In genomic region chr1:38334206-38334605, GRCm38 (mm10) we compare ENCODE assay signal across 8 mouse cellular contexts.
A peak's percentile ranks its signal among the peaks of the same experiment; 100 is the strongest.
DNase-seq lines count a peak whose midpoint lies in the region; ATAC-seq lines count a peak whose summit lies in the region.

No protein-coding gene starts in this region.

- H3K27ac ChIP-seq in forebrain, embryonic 15.5 days (replicated peaks), result 0 out of 2 replicates have a peak overlapping the region, but pooled peaks have one; percentile 5
- H3K27ac ChIP-seq in forebrain, embryonic 12.5 days, result no peak overlapping the region
- H3K27ac ChIP-seq in limb, embryonic 10.5 days, result no peak overlapping the region
- H3K27ac ChIP-seq in liver, embryonic 12.5 days, result no peak overlapping the region

- peak; percentile 2 to 19 for DNase-seq in adrenal gland, postnatal 36 days
- DNase-seq in frontal cortex, postnatal 36 days (ENCODE audit: low spot score in 2 of 2), result peak; percentile 40 to 67
- peak; percentile 21 to 87 for DNase-seq in left cerebral cortex, postnatal 25 days (ENCODE audit: low spot score in 2 of 2)
- DNase-seq in limb, embryonic 10.5 days (ENCODE audit: low spot score), result no peak
- DNase-seq in spleen, adult 12 weeks (ENCODE audit: low spot score), result no peak

- intact Hi-C loops in left cerebral cortex, postnatal 25 days (cut with DNase I), result loop anchor here (1.0 to 5.0 kb wide), 2 partner anchors 46 to 398 kb away; no protein-coding TSS in a partner anchor

- 56% methylated on average over 7 of the region's 7 CpGs for whole genome bisulfite sequencing in forebrain, embryonic 15.5 days
- 94% methylated on average over 7 of the region's 7 CpGs for WGBS in forebrain, embryonic 12.5 days
- WGBS in limb, embryonic 10.5 days, result 87% methylated on average over 7 of the region's 7 CpGs
- WGBS in liver, embryonic 12.5 days (ENCODE audit: insufficient replicate concordance), result 72% methylated on average over 7 of the region's 7 CpGs

- H3K4me2 ChIP-seq in forebrain, embryonic 15.5 days (replicated peaks), result no peak overlapping the region
- no peak overlapping the region for H3K4me2 ChIP-seq in forebrain, embryonic 12.5 days
- H3K4me2 ChIP-seq in liver, embryonic 12.5 days, result no peak overlapping the region

- H3K36me3 ChIP-seq in forebrain, embryonic 15.5 days, result no peaks in the 10 kb centered on the region
- no peaks in the 10 kb centered on the region for H3K36me3 ChIP-seq in forebrain, embryonic 12.5 days (replicated peaks)
- H3K36me3 ChIP-seq in limb, embryonic 10.5 days, result peaks cover 23% of the 10 kb centered on the region
- no peaks in the 10 kb centered on the region for H3K36me3 ChIP-seq in liver, embryonic 12.5 days

- no peak overlapping the region for H3K9ac ChIP-seq in forebrain, embryonic 15.5 days (replicated peaks)
- no peak overlapping the region for H3K9ac ChIP-seq in forebrain, embryonic 12.5 days
- H3K9ac ChIP-seq in liver, embryonic 12.5 days, result no peak overlapping the region

- H3K4me1 ChIP-seq in forebrain, embryonic 15.5 days, result peaks cover 23% of the 10 kb centered on the region
- H3K4me1 ChIP-seq in forebrain, embryonic 12.5 days, result peaks cover 9% of the 10 kb centered on the region; the same call in 1 of the 2 replicates
- H3K4me1 ChIP-seq in limb, embryonic 10.5 days, result no peaks in the 10 kb centered on the region
- H3K4me1 ChIP-seq in liver, embryonic 12.5 days, result no peaks in the 10 kb centered on the region

- no peak for ATAC-seq in forebrain, embryonic 15.5 days (replicated peaks)
- no peak for ATAC-seq in forebrain, embryonic 12.5 days (ENCODE audit: low FRiP score)
- ATAC-seq in liver, embryonic 12.5 days, result no peak

- no peaks in the 10 kb centered on the region for H3K9me3 ChIP-seq in forebrain, embryonic 15.5 days
- H3K9me3 ChIP-seq in forebrain, embryonic 12.5 days, result no peaks in the 10 kb centered on the region
- H3K9me3 ChIP-seq in limb, embryonic 10.5 days (replicated peaks), result no peaks in the 10 kb centered on the region
- H3K9me3 ChIP-seq in liver, embryonic 12.5 days (replicated peaks), result no peaks in the 10 kb centered on the region

- no peak overlapping the region for H3K4me3 ChIP-seq in forebrain, embryonic 15.5 days
- H3K4me3 ChIP-seq in forebrain, embryonic 12.5 days (replicated peaks), result no peak overlapping the region
- H3K4me3 ChIP-seq in limb, embryonic 10.5 days, result no peak overlapping the region
- no peak overlapping the region for H3K4me3 ChIP-seq in liver, embryonic 12.5 days

- no peaks in the 10 kb centered on the region for H3K27me3 ChIP-seq in forebrain, embryonic 15.5 days
- H3K27me3 ChIP-seq in forebrain, embryonic 12.5 days, result no peaks in the 10 kb centered on the region
- no peaks in the 10 kb centered on the region for H3K27me3 ChIP-seq in limb, embryonic 10.5 days (ENCODE audit: low read depth, poor library complexity, severe bottlenecking)
- H3K27me3 ChIP-seq in liver, embryonic 12.5 days (replicated peaks), result no peaks in the 10 kb centered on the region

Comparison
In these comparisons a context has a peak if more than half of its experiments do, and no peak if none do; other contexts are left out.
1. DNase-seq: peak in adrenal gland, postnatal 36 days (2 of 2), frontal cortex, postnatal 36 days (2 of 2) and left cerebral cortex, postnatal 25 days (2 of 2); none in limb, embryonic 10.5 days (single experiment) and spleen, adult 12 weeks (single experiment).